Mouse (Mus musculus): ENCODE measurements around the gene Fam222b. TPM values are rescaled to one million over a fixed set of nuclear protein-coding genes. Genes with fewer than 3 reads are reported as not detected.
"Not testable (repeated sequence)": the region's sequence is repeated elsewhere in the genome, so short reads cannot be mapped to it uniquely, and the experiment has no call there.

Gene Fam222b
- 14.5 and 18.2 TPM in 2 replicates for polyA plus RNA-seq (2015; fragmentation: Nextera tagmentation; extraction: Ambion mirVana)

- peak within 1 kb of the TSS; percentile 76 for H3K9ac ChIP-seq
- peaks cover 26% of the 10 kb centered on the region for H3K4me1 ChIP-seq
- H3K4me3 ChIP-seq (replicated peaks), result peak within 1 kb of the TSS; percentile 82
- under 1% methylated on average over 38 of the region's 38 CpGs for WGBS
- H3K27ac ChIP-seq, result peak within 1 kb of the TSS; percentile 80
- H3K9me3 ChIP-seq (replicated peaks), result no peaks in the 10 kb centered on the region
- no peaks in the 10 kb centered on the region for H3K27me3 ChIP-seq
- H3K4me2 ChIP-seq, result peak within 1 kb of the TSS; percentile 79
- peak; percentile 92 for ATAC-seq (replicated peaks; ENCODE audit: low FRiP score)
- no peaks in the 10 kb centered on the region for H3K36me3 ChIP-seq
These were observed at the start of gene Fam222b for GRCm38 (mm10) chr11:78094504-78095143. TSS of gene Fam222b (plus strand) at chr11:78094660.

GRCm38 (mm10) chr11:78044758-78045251, 49.7 kb upstream of the Fam222b start:
- Histone ChIP-seq H3K9ac (no peak overlapping the region), H3K27me3 (no peaks in the 10 kb centered on the region), H3K4me1 (peaks cover 6% of the 10 kb centered on the region), H3K4me2 (no peak overlapping the region), H3K36me3 (peaks cover 19% of the 10 kb centered on the region), H3K4me3 (replicated peaks) (no peak overlapping the region), H3K27ac (peak overlapping the region; percentile 54), H3K9me3 (replicated peaks) (no peaks in the 10 kb centered on the region)
- WGBS, result 66% methylated on average over 5 of the region's 5 CpGs
- no peak for ATAC-seq (replicated peaks; ENCODE audit: low FRiP score)

- not testable (repeated sequence) for H3K4me2 ChIP-seq; H3K4me3 ChIP-seq (replicated peaks); ATAC-seq (replicated peaks; ENCODE audit: low FRiP score); H3K9ac ChIP-seq; H3K27me3 ChIP-seq; H3K27ac ChIP-seq; H3K9me3 ChIP-seq (replicated peaks); H3K4me1 ChIP-seq
- peaks cover 31% of the 10 kb centered on the region for H3K36me3 ChIP-seq
- 97% methylated on average over 4 of the region's 4 CpGs for WGBS
These were observed 45.8 kb upstream of the Fam222b start for GRCm38 (mm10) chr11:78048637-78049036.

GRCm38 (mm10) chr11:78053078-78053477, 41.4 kb upstream of the Fam222b start:
- Histone ChIP-seq H3K4me1 (no peaks in the 10 kb centered on the region), H3K27me3 (no peaks in the 10 kb centered on the region), H3K4me3 (replicated peaks) (no peak overlapping the region), H3K27ac (no peak overlapping the region), H3K9ac (no peak overlapping the region), H3K36me3 (peaks cover 66% of the 10 kb centered on the region), H3K9me3 (replicated peaks) (no peaks in the 10 kb centered on the region), H3K4me2 (no peak overlapping the region)
- 91% methylated on average over 8 of the region's 8 CpGs for WGBS
- no peak for ATAC-seq (replicated peaks; ENCODE audit: low FRiP score)

- 58% methylated on average over 8 of the region's 8 CpGs for WGBS
- peaks cover 69% of the 10 kb centered on the region for H3K36me3 ChIP-seq
- no peak overlapping the region for H3K4me2 ChIP-seq
- 0 out of 2 replicates have a peak overlapping the region, but pooled peaks have one; percentile 9 for H3K27ac ChIP-seq
- ATAC-seq (replicated peaks; ENCODE audit: low FRiP score), result no peak
- no peak overlapping the region for H3K9ac ChIP-seq
- no peaks in the 10 kb centered on the region for H3K9me3 ChIP-seq (replicated peaks)
- no peaks in the 10 kb centered on the region for H3K4me1 ChIP-seq
- H3K27me3 ChIP-seq, result no peaks in the 10 kb centered on the region
- no peak overlapping the region for H3K4me3 ChIP-seq (replicated peaks)
These were observed 37.5 kb upstream of the Fam222b start for GRCm38 (mm10) chr11:78056946-78057345.

GRCm38 (mm10) chr11:78059833-78060757, 34.4 kb upstream of the Fam222b start:
- no peaks in the 10 kb centered on the region for H3K4me1 ChIP-seq
- ATAC-seq (replicated peaks; ENCODE audit: low FRiP score), result peak; percentile 76
- H3K4me3 ChIP-seq (replicated peaks), result no peak overlapping the region
- no peaks in the 10 kb centered on the region for H3K27me3 ChIP-seq
- H3K9ac ChIP-seq, result no peak overlapping the region
- H3K36me3 ChIP-seq, result peaks cover 45% of the 10 kb centered on the region
- H3K4me2 ChIP-seq, result no peak overlapping the region
- H3K27ac ChIP-seq, result no peak overlapping the region
- WGBS, result 56% methylated on average over 9 of the region's 9 CpGs
- no peaks in the 10 kb centered on the region for H3K9me3 ChIP-seq (replicated peaks)

GRCm38 (mm10) chr11:78062563-78062962, 31.9 kb upstream of the Fam222b start:
- Histone ChIP-seq H3K4me1 (no peaks in the 10 kb centered on the region), H3K36me3 (peaks cover 26% of the 10 kb centered on the region), H3K4me3 (replicated peaks) (no peak overlapping the region), H3K27ac (no peak overlapping the region), H3K9me3 (replicated peaks) (no peaks in the 10 kb centered on the region), H3K27me3 (no peaks in the 10 kb centered on the region), H3K4me2 (no peak overlapping the region), H3K9ac (no peak overlapping the region)
- 79% methylated on average over 1 of the region's 1 CpGs for WGBS
- ATAC-seq (replicated peaks; ENCODE audit: low FRiP score), result no peak

- WGBS, result 46% methylated on average over 2 of the region's 2 CpGs
- peak; percentile 85; the same call in 1 of the 2 replicates for ATAC-seq (replicated peaks; ENCODE audit: low FRiP score)
- no peak overlapping the region for H3K27ac ChIP-seq
- H3K4me1 ChIP-seq, result no peaks in the 10 kb centered on the region
- no peaks in the 10 kb centered on the region for H3K27me3 ChIP-seq
- no peak overlapping the region for H3K9ac ChIP-seq
- H3K9me3 ChIP-seq (replicated peaks), result no peaks in the 10 kb centered on the region
- H3K4me3 ChIP-seq (replicated peaks), result no peak overlapping the region
- H3K36me3 ChIP-seq, result 0 out of 2 replicates have a peak, but pooled peaks cover 2% of the 10 kb centered on the region
- no peak overlapping the region for H3K4me2 ChIP-seq
These were observed 28.6 kb upstream of the Fam222b start for GRCm38 (mm10) chr11:78065906-78066305.

- no peak for ATAC-seq (replicated peaks; ENCODE audit: low FRiP score)
- WGBS, result 65% methylated on average over 2 of the region's 2 CpGs
- no peak overlapping the region for H3K4me3 ChIP-seq (replicated peaks)
These were observed 27.8 kb upstream of the Fam222b start for GRCm38 (mm10) chr11:78066641-78067040.

GRCm38 (mm10) chr11:78067566-78067965, 26.9 kb upstream of the Fam222b start:
- H3K36me3 ChIP-seq, result peaks cover 10% of the 10 kb centered on the region
- no peaks in the 10 kb centered on the region for H3K27me3 ChIP-seq
- H3K4me2 ChIP-seq, result no peak overlapping the region
- H3K4me3 ChIP-seq (replicated peaks), result no peak overlapping the region
- H3K9me3 ChIP-seq (replicated peaks), result no peaks in the 10 kb centered on the region
- H3K27ac ChIP-seq, result no peak overlapping the region
- no peaks in the 10 kb centered on the region for H3K4me1 ChIP-seq
- no peak overlapping the region for H3K9ac ChIP-seq
- no peak for ATAC-seq (replicated peaks; ENCODE audit: low FRiP score)
- 68% methylated on average over 5 of the region's 5 CpGs for WGBS

More at GRCm38 (mm10) chr11:78066641-78067040, 27.8 kb upstream of the Fam222b start:
- H3K9ac ChIP-seq, result no peak overlapping the region
- no peak overlapping the region for H3K27ac ChIP-seq
- H3K9me3 ChIP-seq (replicated peaks), result no peaks in the 10 kb centered on the region
- H3K4me2 ChIP-seq, result no peak overlapping the region
- no peaks in the 10 kb centered on the region for H3K4me1 ChIP-seq
- no peaks in the 10 kb centered on the region for H3K27me3 ChIP-seq
- H3K36me3 ChIP-seq, result peaks cover under 1% of the 10 kb centered on the region; the same call in 1 of the 2 replicates

GRCm38 (mm10) chr11:78069130-78069529, 25.3 kb upstream of the Fam222b start:
- Histone ChIP-seq H3K9ac (no peak overlapping the region), H3K36me3 (peaks cover 26% of the 10 kb centered on the region)
- 77% methylated on average over 5 of the region's 5 CpGs for WGBS

GRCm38 (mm10) chr11:78069646-78070045, 24.8 kb upstream of the Fam222b start:
- H3K4me2 ChIP-seq, result no peak overlapping the region
- peaks cover 31% of the 10 kb centered on the region for H3K36me3 ChIP-seq
- H3K4me1 ChIP-seq, result no peaks in the 10 kb centered on the region
- no peak overlapping the region for H3K27ac ChIP-seq
- H3K27me3 ChIP-seq, result no peaks in the 10 kb centered on the region
- H3K9me3 ChIP-seq (replicated peaks), result no peaks in the 10 kb centered on the region
- peak; percentile 78 for ATAC-seq (replicated peaks; ENCODE audit: low FRiP score)
- no peak overlapping the region for H3K4me3 ChIP-seq (replicated peaks)
- WGBS, result 91% methylated on average over 6 of the region's 6 CpGs
- no peak overlapping the region for H3K9ac ChIP-seq

More at GRCm38 (mm10) chr11:78069130-78069529, 25.3 kb upstream of the Fam222b start:
- H3K4me3 ChIP-seq (replicated peaks), result no peak overlapping the region
- H3K9me3 ChIP-seq (replicated peaks), result no peaks in the 10 kb centered on the region
- ATAC-seq (replicated peaks; ENCODE audit: low FRiP score), result no peak
- no peaks in the 10 kb centered on the region for H3K4me1 ChIP-seq
- H3K27me3 ChIP-seq, result no peaks in the 10 kb centered on the region
- no peak overlapping the region for H3K27ac ChIP-seq
- no peak overlapping the region for H3K4me2 ChIP-seq
